Mouse (Mus musculus) CH12.LX (cell line): Measurements from ENCODE around the gene Aph1a. TPM values are rescaled to one million over a fixed set of nuclear protein-coding genes. Genes with fewer than 3 reads are reported as not detected.

Experiments
- DNase-seq: peaks from one replicate; pipeline ENCODE4 v3.0.0-alpha.2; 2013; ENCODE audit errors: extremely low read depth
- H3K27ac ChIP-seq: 2 replicates; pipeline ENCODE4 v1.5.1; 2012; ENCODE audit warnings: low read depth, mild to moderate bottlenecking, control low read depth, moderate library complexity; ENCODE audit not compliant: insufficient read depth
- H3K27me3 ChIP-seq: replicated peaks from 2 replicates; pipeline ENCODE3; 2012; ENCODE audit warnings: inconsistent platforms
- H3K36me3 ChIP-seq, 2 experiments: replicated peaks in 1 of 2; 2 replicates each; pipeline versions ENCODE3 to v1.6.1; 2012; ENCODE audit warnings: inconsistent platforms in 1 of 2, low read length in 1 of 2, mild to moderate bottlenecking in 1 of 2, mixed read lengths in 1 of 2, moderate library complexity in 1 of 2; ENCODE audit not compliant: control insufficient read depth in 1 of 2, insufficient read depth in 1 of 2
- H3K4me1 ChIP-seq, 2 experiments: 2 replicates each; pipeline ENCODE4 v1.6.1; 2012; ENCODE audit warnings: inconsistent platforms in 1 of 2, moderate library complexity in 1 of 2; ENCODE audit not compliant: insufficient read depth in 2 of 2, control insufficient read depth in 1 of 2
- H3K4me2 ChIP-seq: 2 replicates; pipeline ENCODE4 v1.6.1; 2012; ENCODE audit warnings: low read depth, mild to moderate bottlenecking, control low read depth; ENCODE audit not compliant: poor library complexity, insufficient read depth, severe bottlenecking
- H3K4me3 ChIP-seq, 3 experiments: fragments of 150-350 bp in 1 of 3; sonication (generic) in 1 of 3; replicated peaks in 1 of 3; 2 replicates each; pipeline versions ENCODE3 to v1.5.1; 2011 to 2012; ENCODE audit warnings: low read depth in 2 of 3, low read length in 2 of 3, mild to moderate bottlenecking in 2 of 3, moderate library complexity in 2 of 3, control low read depth in 1 of 3, improper control_type of control experiment in 1 of 3, inconsistent platforms in 1 of 3, mixed read lengths in 1 of 3; ENCODE audit not compliant: poor library complexity in 1 of 3
- H3K79me2 ChIP-seq: replicated peaks from 2 replicates; pipeline ENCODE4 v1.6.1; 2012; ENCODE audit warnings: mild to moderate bottlenecking, moderate library complexity; ENCODE audit not compliant: control insufficient read depth, poor library complexity, insufficient read depth, severe bottlenecking; ENCODE audit errors: extremely low read depth
- H3K9ac ChIP-seq: 2 replicates; pipeline ENCODE4 v1.6.1; 2012; ENCODE audit warnings: low read depth, mild to moderate bottlenecking, control low read depth, moderate library complexity; ENCODE audit not compliant: insufficient read depth
- H3K9me3 ChIP-seq: replicated peaks from 2 replicates; pipeline ENCODE3; 2012; ENCODE audit warnings: low read length, inconsistent platforms, mixed read lengths
- BHLHE40 ChIP-seq: IDR thresholded peaks from 2 replicates; pipeline ENCODE4 v1.6.1; 2011; ENCODE audit warnings: mild to moderate bottlenecking, low read depth, low read length, improper control_type of control experiment
- CHD1 ChIP-seq: IDR thresholded peaks from 2 replicates; pipeline ENCODE4 v1.6.1; 2012; ENCODE audit warnings: low read depth, low read length, improper control_type of control experiment, inconsistent platforms
- CHD2 ChIP-seq: IDR thresholded peaks from 2 replicates; pipeline ENCODE4 v1.6.1; 2011; ENCODE audit warnings: low read length, improper control_type of control experiment
- E2F4 ChIP-seq: IDR thresholded peaks from 2 replicates; pipeline ENCODE4 v1.6.1; 2011; ENCODE audit warnings: low read depth, low read length, improper control_type of control experiment; ENCODE audit not compliant: insufficient replicate concordance
- ELF1 ChIP-seq: IDR thresholded peaks from 2 replicates; pipeline ENCODE4 v1.6.1; 2014; ENCODE audit warnings: low read depth, mild to moderate bottlenecking, inconsistent platforms, low read length, improper control_type of control experiment
- EP300 ChIP-seq: IDR thresholded peaks from 2 replicates; pipeline ENCODE4 v1.6.1; 2011; ENCODE audit warnings: low read length, improper control_type of control experiment
- HCFC1 ChIP-seq: IDR thresholded peaks from 2 replicates; pipeline ENCODE4 v1.6.1; 2012; ENCODE audit warnings: low read depth, mild to moderate bottlenecking, inconsistent platforms, low read length, improper control_type of control experiment
- KAT2A ChIP-seq: IDR thresholded peaks from 2 replicates; pipeline ENCODE4 v1.6.1; 2012; ENCODE audit warnings: low read length, improper control_type of control experiment, inconsistent platforms; ENCODE audit not compliant: insufficient replicate concordance
- MAFK ChIP-seq: IDR thresholded peaks from 2 replicates; pipeline ENCODE4 v1.6.1; 2011; ENCODE audit warnings: low read length, improper control_type of control experiment; ENCODE audit not compliant: insufficient replicate concordance
- MAX ChIP-seq: IDR thresholded peaks from 2 replicates; pipeline ENCODE4 v1.6.1; 2011; ENCODE audit warnings: low read length, improper control_type of control experiment
- MXI1 ChIP-seq: IDR thresholded peaks from 2 replicates; pipeline ENCODE4 v1.6.1; 2011; ENCODE audit warnings: mild to moderate bottlenecking, low read depth, low read length, improper control_type of control experiment
- MYC ChIP-seq: IDR thresholded peaks from 2 replicates; pipeline ENCODE4 v1.6.1; 2011; ENCODE audit warnings: low read depth, mild to moderate bottlenecking, improper control_type of control experiment, low read length
- NELFE ChIP-seq: IDR thresholded peaks from 2 replicates; pipeline ENCODE4 v1.6.1; 2011; ENCODE audit warnings: low read depth, low read length, improper control_type of control experiment
- POLR2A ChIP-seq: IDR thresholded peaks from 2 replicates; pipeline ENCODE4 v1.6.1; 2011; ENCODE audit warnings: low read depth, mild to moderate bottlenecking, improper control_type of control experiment, low read length
- POLR2AphosphoS2 ChIP-seq: IDR thresholded peaks from 2 replicates; pipeline ENCODE4 v1.6.1; 2011; ENCODE audit warnings: low read depth, low read length, improper control_type of control experiment
- TCF12 ChIP-seq: IDR thresholded peaks from 2 replicates; pipeline ENCODE4 v1.6.1; 2014; ENCODE audit warnings: low read depth, mild to moderate bottlenecking, inconsistent platforms, low read length, improper control_type of control experiment
- USF2 ChIP-seq: conservative IDR thresholded peaks from 2 replicates; pipeline ENCODE4 v1.6.1; 2011; ENCODE audit warnings: low read depth, low read length, improper control_type of control experiment
- ZMIZ1 ChIP-seq: IDR thresholded peaks from 2 replicates; pipeline ENCODE4 v1.6.1; 2012; ENCODE audit warnings: low read depth, mild to moderate bottlenecking, inconsistent platforms, low read length, improper control_type of control experiment
- ZNF384 ChIP-seq: IDR thresholded peaks from 2 replicates; pipeline ENCODE4 v1.6.1; 2012; ENCODE audit warnings: low read depth, low read length, improper control_type of control experiment, inconsistent platforms
- dilution Hi-C: fragments of 300-500 bp; cut with MboI; formaldehyde crosslinking; loops from 2 replicates; pipeline ENCODE4 v1.14.3; 2020; ENCODE audit warnings: low sequenced_read_pairs; ENCODE audit not compliant: extremely low pct_unique_long_range_greater_than_20kb, extremely low pct_ligation_motif_present
- in situ Hi-C: fragments of 300-500 bp; cut with MboI; formaldehyde crosslinking; loops from 3 replicates; pipeline ENCODE4 v1.14.3; 2019; ENCODE audit warnings: low sequenced_read_pairs, low pct_ligation_motif_present, low pct_unique_long_range_greater_than_20kb, mixed read lengths
- polyA plus RNA-seq: library from polyadenylated mRNA; unstranded; fragments of >175 nt; gene quantifications from 2 replicates; pipeline ENCODE4 v1.2.1, GENCODE M21; 2012; ENCODE audit warnings: low read depth; ENCODE audit not compliant: insufficient read length
- total RNA-seq, 2 experiments: library from RNA; depleted of rRNA; stranded (reverse); fragments of 300-350 nt in 1 of 2; fragments of >200 nt in 1 of 2; gene quantifications; 2 replicates each; pipeline ENCODE4 v1.2.3; 2012 to 2014

Aph1a gene
- total and polyA plus RNA-seq, 3 experiments: 46.6 to 69.4 (median 59.9) TPM

GRCm38 (mm10) chr3:95933111-95933750, 39.5 kb downstream of the Aph1a start:
- dilution Hi-C loops: no loop called here

GRCm38 (mm10) chr3:95934448-95934847, 40.7 kb downstream of the Aph1a start:
- H3K9me3 ChIP-seq: no peaks in the 10 kb centered on the region
- H3K36me3 ChIP-seq: peaks cover 50 to 60% of the 10 kb centered on the region in 2 experiments
- H3K4me2 ChIP-seq: no peak overlapping the region
- TF ChIP-seq POLR2AphosphoS2: no peak
- TF ChIP-seq ELF1: no peak
- TF ChIP-seq NELFE: no peak
- no peak for TF ChIP-seq HCFC1
- TF ChIP-seq USF2: no peak
- no peak for TF ChIP-seq TCF12
- in situ Hi-C loops: no loop called here
- DNase-seq: no peak
- dilution Hi-C loops: no loop called here
- H3K27me3 ChIP-seq: no peaks in the 10 kb centered on the region
- H3K27ac ChIP-seq: no peak overlapping the region
- H3K79me2 ChIP-seq: peaks cover 52% of the 10 kb centered on the region
- H3K4me1 ChIP-seq: peaks cover 4 to 18% of the 10 kb centered on the region in 2 experiments; a peak in 3 of 4 replicates
- H3K9ac ChIP-seq: no peak overlapping the region
- H3K4me3 ChIP-seq: no peak overlapping the region

More at GRCm38 (mm10) chr3:95933111-95933750, 39.5 kb downstream of the Aph1a start:
- Histone ChIP-seq H3K9me3 (no peaks in the 10 kb centered on the region), H3K4me3 (no peak overlapping the region), H3K4me2 (no peak overlapping the region), H3K27me3 (no peaks in the 10 kb centered on the region), H3K79me2 (peaks cover 47% of the 10 kb centered on the region), H3K9ac (no peak overlapping the region), H3K4me1 (peaks cover 4 to 18% of the 10 kb centered on the region in 2 experiments; a peak in 3 of 4 replicates), H3K36me3 (peaks cover 38 to 48% of the 10 kb centered on the region in 2 experiments), H3K27ac (no peak overlapping the region)
- in situ Hi-C loops: no loop called here
- TF ChIP-seq ZMIZ1: no peak
- no peak for TF ChIP-seq BHLHE40
- no peak for TF ChIP-seq TCF12
- TF ChIP-seq ELF1: no peak
- TF ChIP-seq MAX: no peak
- no peak for TF ChIP-seq ZNF384
- TF ChIP-seq CHD2: no peak
- no peak for TF ChIP-seq MAFK
- TF ChIP-seq MXI1: no peak
- no peak for TF ChIP-seq E2F4
- no peak for TF ChIP-seq MYC
- no peak for TF ChIP-seq KAT2A
- TF ChIP-seq POLR2A: no peak
- no peak for TF ChIP-seq CHD1
- TF ChIP-seq EP300: no peak
- no peak for TF ChIP-seq USF2
- DNase-seq: no peak
